Mouse (Mus musculus): ENCODE results near the gene Mtmr12. TPM values are rescaled to one million over a fixed set of nuclear protein-coding genes. Genes with fewer than 3 reads are reported as not detected.

Mtmr12 gene
- polyA plus RNA-seq, 1 experiment from 2014 or later, result 17.6 TPM

- ATAC-seq (replicated peaks; ENCODE audit: insufficient number of reproducible peaks, low FRiP score, low TSS enrichment, low read depth), result no peak
- H3K9me3 ChIP-seq (replicated peaks; ENCODE audit: control insufficient read depth, low read length), result no peaks in the 10 kb centered on the region
- no peaks in the 10 kb centered on the region for H3K36me3 ChIP-seq (replicated peaks; ENCODE audit: control insufficient read depth, insufficient read depth, low read depth, low read length)
- H3K4me3 ChIP-seq (ENCODE audit: low read depth, low read length), result no peak overlapping the region
- H3K9ac ChIP-seq (replicated peaks; ENCODE audit: low read length), result no peak overlapping the region
- H3K27me3 ChIP-seq (ENCODE audit: control insufficient read depth, insufficient read depth, low read length), result no peaks in the 10 kb centered on the region
- no peak overlapping the region for H3K4me2 ChIP-seq (ENCODE audit: low read depth, low read length)
- no peak for DNase-seq (ENCODE audit: low spot score)
- no peak overlapping the region for H3K27ac ChIP-seq (replicated peaks; ENCODE audit: low read depth, low read length)
- 73% methylated on average over 3 of the region's 3 CpGs for WGBS
- H3K4me1 ChIP-seq (ENCODE audit: control insufficient read depth, insufficient read depth, low read length), result no peaks in the 10 kb centered on the region
These were observed 39.0 kb downstream of the Mtmr12 start for GRCm38 (mm10) chr15:12243792-12244191.

GRCm38 (mm10) chr15:12245580-12246359 is 40.9 kb downstream of the Mtmr12 start:
- 75% methylated on average over 6 of the region's 6 CpGs for WGBS
- no peak for DNase-seq (ENCODE audit: low spot score)
- no peak overlapping the region for H3K9ac ChIP-seq (replicated peaks; ENCODE audit: low read length)

GRCm38 (mm10) chr15:12246360-12247158 is 41.7 kb downstream of the Mtmr12 start:
- WGBS, result 69% methylated on average over 11 of the region's 11 CpGs
- H3K4me1 ChIP-seq (ENCODE audit: control insufficient read depth, insufficient read depth, low read length), result no peaks in the 10 kb centered on the region
- no peaks in the 10 kb centered on the region for H3K27me3 ChIP-seq (ENCODE audit: control insufficient read depth, insufficient read depth, low read length)
- ATAC-seq (replicated peaks; ENCODE audit: insufficient number of reproducible peaks, low FRiP score, low TSS enrichment, low read depth) (peak; percentile 73; the same call in 1 of the 2 replicates), DNase-seq (ENCODE audit: low spot score) (no peak)
- H3K27ac ChIP-seq (replicated peaks; ENCODE audit: low read depth, low read length), result no peak overlapping the region
- no peak overlapping the region for H3K4me2 ChIP-seq (ENCODE audit: low read depth, low read length)
- no peaks in the 10 kb centered on the region for H3K36me3 ChIP-seq (replicated peaks; ENCODE audit: control insufficient read depth, insufficient read depth, low read depth, low read length)
- no peaks in the 10 kb centered on the region for H3K9me3 ChIP-seq (replicated peaks; ENCODE audit: control insufficient read depth, low read length)
- H3K4me3 ChIP-seq (ENCODE audit: low read depth, low read length), result no peak overlapping the region
- H3K9ac ChIP-seq (replicated peaks; ENCODE audit: low read length), result no peak overlapping the region

More at GRCm38 (mm10) chr15:12245580-12246359, 40.9 kb downstream of the Mtmr12 start:
- H3K9me3 ChIP-seq (replicated peaks; ENCODE audit: control insufficient read depth, low read length), result no peaks in the 10 kb centered on the region
- H3K27ac ChIP-seq (replicated peaks; ENCODE audit: low read depth, low read length), result no peak overlapping the region
- no peak overlapping the region for H3K4me2 ChIP-seq (ENCODE audit: low read depth, low read length)
- no peaks in the 10 kb centered on the region for H3K27me3 ChIP-seq (ENCODE audit: control insufficient read depth, insufficient read depth, low read length)
- ATAC-seq (replicated peaks; ENCODE audit: insufficient number of reproducible peaks, low FRiP score, low TSS enrichment, low read depth), result no peak
- H3K4me1 ChIP-seq (ENCODE audit: control insufficient read depth, insufficient read depth, low read length), result no peaks in the 10 kb centered on the region
- no peaks in the 10 kb centered on the region for H3K36me3 ChIP-seq (replicated peaks; ENCODE audit: control insufficient read depth, insufficient read depth, low read depth, low read length)
- no peak overlapping the region for H3K4me3 ChIP-seq (ENCODE audit: low read depth, low read length)

- ATAC-seq (replicated peaks; ENCODE audit: insufficient number of reproducible peaks, low FRiP score, low TSS enrichment, low read depth) (no peak), DNase-seq (ENCODE audit: low spot score) (no peak)
- Histone ChIP-seq H3K9ac (replicated peaks; ENCODE audit: low read length) (no peak overlapping the region), H3K27me3 (ENCODE audit: control insufficient read depth, insufficient read depth, low read length) (no peaks in the 10 kb centered on the region), H3K4me1 (ENCODE audit: control insufficient read depth, insufficient read depth, low read length) (no peaks in the 10 kb centered on the region), H3K4me3 (ENCODE audit: low read depth, low read length) (no peak overlapping the region), H3K9me3 (replicated peaks; ENCODE audit: control insufficient read depth, low read length) (no peaks in the 10 kb centered on the region), H3K4me2 (ENCODE audit: low read depth, low read length) (no peak overlapping the region), H3K27ac (replicated peaks; ENCODE audit: low read depth, low read length) (no peak overlapping the region), H3K36me3 (replicated peaks; ENCODE audit: control insufficient read depth, insufficient read depth, low read depth, low read length) (no peaks in the 10 kb centered on the region; the same call in 1 of the 2 replicates)
- WGBS, result 75% methylated on average over 4 of the region's 4 CpGs
These were observed 42.4 kb downstream of the Mtmr12 start for GRCm38 (mm10) chr15:12247159-12247603.

GRCm38 (mm10) chr15:12248279-12248678 is 43.5 kb downstream of the Mtmr12 start:
- no peak for ATAC-seq (replicated peaks; ENCODE audit: insufficient number of reproducible peaks, low FRiP score, low TSS enrichment, low read depth)
- no peaks in the 10 kb centered on the region for H3K4me1 ChIP-seq (ENCODE audit: control insufficient read depth, insufficient read depth, low read length)
- H3K36me3 ChIP-seq (replicated peaks; ENCODE audit: control insufficient read depth, insufficient read depth, low read depth, low read length), result no peaks in the 10 kb centered on the region; the same call in 1 of the 2 replicates
- no peak overlapping the region for H3K4me2 ChIP-seq (ENCODE audit: low read depth, low read length)
- WGBS, result 62% methylated on average over 4 of the region's 4 CpGs
- no peak overlapping the region for H3K9ac ChIP-seq (replicated peaks; ENCODE audit: low read length)
- no peaks in the 10 kb centered on the region for H3K9me3 ChIP-seq (replicated peaks; ENCODE audit: control insufficient read depth, low read length)
- peak; percentile 56 for DNase-seq (ENCODE audit: low spot score)
- no peak overlapping the region for H3K4me3 ChIP-seq (ENCODE audit: low read depth, low read length)
- H3K27me3 ChIP-seq (ENCODE audit: control insufficient read depth, insufficient read depth, low read length), result no peaks in the 10 kb centered on the region
- no peak overlapping the region for H3K27ac ChIP-seq (replicated peaks; ENCODE audit: low read depth, low read length)

- H3K9ac ChIP-seq (replicated peaks; ENCODE audit: low read length), result no peak overlapping the region
- no peaks in the 10 kb centered on the region; the same call in 1 of the 2 replicates for H3K36me3 ChIP-seq (replicated peaks; ENCODE audit: control insufficient read depth, insufficient read depth, low read depth, low read length)
- WGBS, result 85% methylated on average over 5 of the region's 5 CpGs
These were observed 45.5 kb downstream of the Mtmr12 start for GRCm38 (mm10) chr15:12250350-12250749.

GRCm38 (mm10) chr15:12251416-12252140 is 46.8 kb downstream of the Mtmr12 start:
- 92% methylated on average over 15 of the region's 15 CpGs for WGBS
- Histone ChIP-seq H3K27ac (replicated peaks; ENCODE audit: low read depth, low read length) (no peak overlapping the region), H3K9me3 (replicated peaks; ENCODE audit: control insufficient read depth, low read length) (no peaks in the 10 kb centered on the region), H3K36me3 (replicated peaks; ENCODE audit: control insufficient read depth, insufficient read depth, low read depth, low read length) (no peaks in the 10 kb centered on the region; the same call in 1 of the 2 replicates), H3K27me3 (ENCODE audit: control insufficient read depth, insufficient read depth, low read length) (no peaks in the 10 kb centered on the region), H3K4me3 (ENCODE audit: low read depth, low read length) (no peak overlapping the region), H3K4me1 (ENCODE audit: control insufficient read depth, insufficient read depth, low read length) (no peaks in the 10 kb centered on the region), H3K9ac (replicated peaks; ENCODE audit: low read length) (no peak overlapping the region), H3K4me2 (ENCODE audit: low read depth, low read length) (no peak overlapping the region)
- ATAC-seq (replicated peaks; ENCODE audit: insufficient number of reproducible peaks, low FRiP score, low TSS enrichment, low read depth) (no peak), DNase-seq (ENCODE audit: low spot score) (no peak)

More at GRCm38 (mm10) chr15:12250350-12250749, 45.5 kb downstream of the Mtmr12 start:
- Histone ChIP-seq H3K9me3 (replicated peaks; ENCODE audit: control insufficient read depth, low read length) (no peaks in the 10 kb centered on the region), H3K4me2 (ENCODE audit: low read depth, low read length) (no peak overlapping the region), H3K27ac (replicated peaks; ENCODE audit: low read depth, low read length) (no peak overlapping the region), H3K4me1 (ENCODE audit: control insufficient read depth, insufficient read depth, low read length) (no peaks in the 10 kb centered on the region), H3K27me3 (ENCODE audit: control insufficient read depth, insufficient read depth, low read length) (no peaks in the 10 kb centered on the region), H3K4me3 (ENCODE audit: low read depth, low read length) (no peak overlapping the region)
- no peak for DNase-seq (ENCODE audit: low spot score)
- ATAC-seq (replicated peaks; ENCODE audit: insufficient number of reproducible peaks, low FRiP score, low TSS enrichment, low read depth), result no peak

Data from embryonic facial prominence, embryonic 11.5 days (tissue).